Mouse (Mus musculus) liver, embryonic 16.5 days (tissue): ENCODE results near the gene Gab2. TPM values are rescaled to one million over a fixed set of nuclear protein-coding genes. Genes with fewer than 3 reads are reported as not detected.

Experiments
- ATAC-seq: fragments of 200-750 bp; cut with Nextera tagmentation; 2 replicates; pipeline ENCODE4 v1.8.0; 2017; ENCODE audit warnings: low read depth, mild to moderate bottlenecking, moderate number of reproducible peaks, moderate library complexity
- H3K27ac ChIP-seq: fragments of 300-500 bp; sonication (generic); 2 replicates; pipeline ENCODE4 v1.5.1; 2014; ENCODE audit warnings: mild to moderate bottlenecking, low read length
- H3K27me3 ChIP-seq: fragments of 300-500 bp; sonication (generic); 2 replicates; pipeline ENCODE4 v1.6.1; 2014; ENCODE audit warnings: low read depth, low read length, mixed read lengths; ENCODE audit not compliant: control insufficient read depth, insufficient read depth
- H3K36me3 ChIP-seq: fragments of 300-500 bp; sonication (generic); 2 replicates; pipeline ENCODE4 v1.6.1; 2014; ENCODE audit warnings: mild to moderate bottlenecking; ENCODE audit not compliant: control insufficient read depth, insufficient read depth
- H3K4me1 ChIP-seq: fragments of 300-500 bp; sonication (generic); 2 replicates; pipeline ENCODE4 v1.6.1; 2014; ENCODE audit warnings: low read depth, low read length, mixed read lengths; ENCODE audit not compliant: control insufficient read depth
- H3K4me2 ChIP-seq: fragments of 300-500 bp; sonication (generic); 2 replicates; pipeline ENCODE4 v1.6.1; 2014; ENCODE audit warnings: low read depth, low read length, mixed read lengths
- H3K4me3 ChIP-seq: fragments of 300-500 bp; sonication (generic); 2 replicates; pipeline ENCODE4 v1.5.1; 2014; ENCODE audit warnings: low read depth, mild to moderate bottlenecking, low read length
- H3K9ac ChIP-seq: fragments of 300-500 bp; sonication (generic); 2 replicates; pipeline ENCODE4 v1.6.1; 2014; ENCODE audit warnings: low read depth, low read length
- H3K9me3 ChIP-seq: fragments of 300-500 bp; sonication (generic); replicated peaks from 2 replicates; pipeline ENCODE4 v1.6.1; 2016; ENCODE audit warnings: low read length; ENCODE audit not compliant: control insufficient read depth
- WGBS: fragments of 180-500 bp; shearing (Covaris S2); extraction: QIAGEN DNeasy Blood & Tissue Kit; methylation state at CpG from one replicate; pipeline ENCODE4 v1.1.7; 2014; ENCODE audit not compliant: insufficient replicate concordance; 5-methylcytosine and 5-hydroxymethylcytosine counted together
- polyA plus RNA-seq: library from polyadenylated mRNA; unstranded; fragments of >200 nt; fragmentation: Nextera tagmentation; extraction: Ambion mirVana; gene quantifications from 2 replicates; pipeline ENCODE4 v1.2.1, GENCODE M21; 2015

The Gab2 gene
- polyA plus RNA-seq, 1 experiment from 2014 or later: 2.1 TPM

- Histone ChIP-seq H3K27ac (no peak overlapping the region), H3K27me3 (no peaks in the 10 kb centered on the region), H3K4me3 (no peak overlapping the region), H3K4me1 (peaks cover 6% of the 10 kb centered on the region), H3K9me3 (no peaks in the 10 kb centered on the region), H3K9ac (no peak overlapping the region), H3K4me2 (no peak overlapping the region), H3K36me3 (no peaks in the 10 kb centered on the region)
- no peak for ATAC-seq
- 82% methylated on average over 7 of the region's 7 CpGs for WGBS
These were observed 258.2 kb downstream of the Gab2 start for GRCm38 (mm10) chr7:97339623-97340022.

- Histone ChIP-seq H3K4me1 (peaks cover 6% of the 10 kb centered on the region), H3K9me3 (no peaks in the 10 kb centered on the region), H3K27me3 (no peaks in the 10 kb centered on the region), H3K27ac (no peak overlapping the region), H3K4me3 (no peak overlapping the region), H3K36me3 (no peaks in the 10 kb centered on the region), H3K4me2 (no peak overlapping the region), H3K9ac (no peak overlapping the region)
- peak; percentile 33; the same call in 1 of the 2 replicates for ATAC-seq
- whole genome bisulfite sequencing: 46% methylated on average over 18 of the region's 18 CpGs
These were observed 259.8 kb downstream of the Gab2 start for GRCm38 (mm10) chr7:97340907-97341849.

DNA sequence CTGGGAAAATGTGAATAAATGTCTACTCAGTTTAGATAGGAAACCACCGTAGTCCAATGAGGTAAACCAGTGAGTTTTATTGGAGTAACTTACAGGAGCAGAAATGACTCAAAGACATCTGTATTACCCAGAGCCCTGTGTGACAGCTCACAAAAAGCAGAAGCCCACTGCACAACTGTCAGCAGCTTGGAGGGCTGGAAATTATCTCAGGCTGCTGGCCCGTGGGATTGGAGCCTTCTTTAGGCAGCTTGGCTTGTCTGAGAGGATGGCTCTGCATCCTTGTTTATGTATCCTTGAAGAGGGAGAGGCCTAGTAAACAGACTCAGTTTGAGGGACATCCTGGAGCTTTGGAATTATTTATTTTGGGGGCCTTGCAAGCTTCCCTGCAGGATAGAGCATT is 261.6 kb downstream of the Gab2 start:
- H3K4me1 ChIP-seq: peaks cover 6% of the 10 kb centered on the region
- H3K4me2 ChIP-seq: no peak overlapping the region
- no peak overlapping the region for H3K27ac ChIP-seq
- H3K4me3 ChIP-seq: no peak overlapping the region
- H3K27me3 ChIP-seq: no peaks in the 10 kb centered on the region
- 46% methylated on average over 2 of the region's 2 CpGs for WGBS
- H3K9me3 ChIP-seq: no peaks in the 10 kb centered on the region
- no peak overlapping the region for H3K9ac ChIP-seq
- H3K36me3 ChIP-seq: no peaks in the 10 kb centered on the region
- ATAC-seq: no peak

GRCm38 (mm10) chr7:97344655-97345054 is 263.3 kb downstream of the Gab2 start:
- no peak overlapping the region for H3K9ac ChIP-seq
- H3K4me3 ChIP-seq: no peak overlapping the region
- no peaks in the 10 kb centered on the region for H3K27me3 ChIP-seq
- WGBS: 76% methylated on average over 2 of the region's 2 CpGs
- H3K9me3 ChIP-seq: no peaks in the 10 kb centered on the region
- H3K4me2 ChIP-seq: no peak overlapping the region
- H3K27ac ChIP-seq: no peak overlapping the region
- no peaks in the 10 kb centered on the region for H3K36me3 ChIP-seq
- H3K4me1 ChIP-seq: peaks cover 6% of the 10 kb centered on the region
- ATAC-seq: no peak

- ATAC-seq: no peak
- no peaks in the 10 kb centered on the region for H3K9me3 ChIP-seq
- H3K27ac ChIP-seq: no peak overlapping the region
These were observed 264.0 kb downstream of the Gab2 start for GRCm38 (mm10) chr7:97345229-97345871.

DNA sequence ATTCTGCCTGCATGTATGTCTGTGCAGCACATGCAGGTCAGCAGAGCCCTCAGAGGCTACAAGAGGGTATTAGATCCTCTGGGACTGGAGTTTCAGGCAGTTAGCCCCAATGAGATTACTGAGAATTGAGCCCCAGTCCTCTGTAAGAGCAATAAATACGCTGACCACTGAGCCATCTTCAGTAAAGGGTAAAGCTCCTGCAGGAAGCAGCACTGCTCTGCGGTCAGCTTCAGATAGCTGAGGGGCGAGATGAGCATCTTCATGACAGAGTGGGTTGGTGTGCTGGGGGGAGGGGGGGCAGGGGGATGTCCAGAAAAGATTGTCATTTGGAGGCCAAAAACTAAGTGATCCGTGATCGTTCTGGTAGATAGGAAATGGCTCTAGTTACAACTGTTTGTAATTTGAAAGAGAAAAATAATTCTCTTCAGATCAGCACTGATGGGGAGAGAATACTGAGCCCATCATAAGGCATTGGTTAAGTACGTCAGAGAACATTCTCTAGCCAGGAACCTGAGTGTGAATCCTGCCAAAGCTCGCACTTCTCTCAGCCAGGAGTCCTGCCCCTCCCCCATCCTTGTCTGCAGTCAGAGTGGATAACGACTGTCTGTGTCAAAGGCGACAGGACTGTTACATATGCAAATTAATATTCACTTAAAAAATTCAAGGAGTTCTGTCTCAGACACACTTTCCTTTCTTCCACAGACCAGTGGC is 264.9 kb downstream of the Gab2 start:
- Histone ChIP-seq H3K4me1 (peaks cover 5% of the 10 kb centered on the region), H3K36me3 (no peaks in the 10 kb centered on the region), H3K27me3 (no peaks in the 10 kb centered on the region), H3K9ac (no peak overlapping the region), H3K4me2 (no peak overlapping the region), H3K4me3 (no peak overlapping the region), H3K9me3 (no peaks in the 10 kb centered on the region), H3K27ac (no peak overlapping the region)
- ATAC-seq: no peak
- WGBS: 46% methylated on average over 9 of the region's 9 CpGs

More at GRCm38 (mm10) chr7:97345229-97345871, 264.0 kb downstream of the Gab2 start:
- no peak overlapping the region for H3K9ac ChIP-seq
- no peaks in the 10 kb centered on the region for H3K36me3 ChIP-seq
- no peak overlapping the region for H3K4me3 ChIP-seq
- H3K4me2 ChIP-seq: no peak overlapping the region
- H3K27me3 ChIP-seq: no peaks in the 10 kb centered on the region
- H3K4me1 ChIP-seq: peaks cover 6% of the 10 kb centered on the region
- WGBS: 61% methylated on average over 10 of the region's 10 CpGs

DNA sequence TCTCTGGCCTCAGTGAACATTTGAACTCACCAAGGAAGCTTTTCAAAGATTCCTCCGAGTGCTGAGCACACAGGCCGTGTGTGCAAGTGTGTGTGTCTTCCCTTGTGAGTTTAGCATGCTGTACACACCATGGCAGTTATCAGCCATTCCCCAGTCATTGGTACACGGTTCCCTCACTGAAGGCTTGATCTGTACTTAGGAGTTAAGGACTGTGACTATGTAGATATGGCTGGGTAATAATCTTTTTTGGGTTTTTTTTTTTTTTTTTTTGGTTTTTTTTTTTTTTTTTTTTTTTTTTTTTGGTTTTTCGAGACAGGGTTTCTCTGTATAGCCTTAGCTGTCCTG is 265.4 kb downstream of the Gab2 start:
- Histone ChIP-seq H3K4me2 (no peak overlapping the region), H3K36me3 (no peaks in the 10 kb centered on the region), H3K4me1 (peaks cover 1% of the 10 kb centered on the region; the same call in 1 of the 2 replicates), H3K27me3 (no peaks in the 10 kb centered on the region), H3K4me3 (no peak overlapping the region), H3K27ac (no peak overlapping the region), H3K9ac (no peak overlapping the region), H3K9me3 (no peaks in the 10 kb centered on the region)
- WGBS: 22% methylated on average over 4 of the region's 4 CpGs
- ATAC-seq: peak; percentile 75

GRCm38 (mm10) chr7:97347464-97347863 is 266.1 kb downstream of the Gab2 start:
- no peaks in the 10 kb centered on the region for H3K4me1 ChIP-seq
- H3K36me3 ChIP-seq: no peaks in the 10 kb centered on the region
- 84% methylated on average over 15 of the region's 15 CpGs for WGBS
- ATAC-seq: no peak
- H3K9me3 ChIP-seq: no peaks in the 10 kb centered on the region
- no peak overlapping the region for H3K9ac ChIP-seq
- H3K27me3 ChIP-seq: no peaks in the 10 kb centered on the region
- no peak overlapping the region for H3K27ac ChIP-seq
- H3K4me3 ChIP-seq: no peak overlapping the region
- H3K4me2 ChIP-seq: no peak overlapping the region
